Mouse (Mus musculus): Measurements from ENCODE around the gene Ppp6r2. TPM values are rescaled to one million over a fixed set of nuclear protein-coding genes. Genes with fewer than 3 reads are reported as not detected.

Ppp6r2 gene
- polyA plus RNA-seq, 1 experiment from 2014 or later = 16.4 TPM

- no peak overlapping the region for H3K4me3 ChIP-seq (ENCODE audit: low read depth, low read length)
- H3K27me3 ChIP-seq (ENCODE audit: control insufficient read depth, insufficient read depth, low read depth, low read length) = no peaks in the 10 kb centered on the region
- no peak overlapping the region for H3K9ac ChIP-seq (ENCODE audit: low read depth, low read length)
- H3K27ac ChIP-seq (ENCODE audit: low read length) = no peak overlapping the region
- H3K4me2 ChIP-seq (ENCODE audit: low read depth, low read length) = no peak overlapping the region
- H3K36me3 ChIP-seq (ENCODE audit: control insufficient read depth, insufficient read depth) = peaks cover 13% of the 10 kb centered on the region
- 81% methylated on average over 5 of the region's 5 CpGs for WGBS (ENCODE audit: insufficient replicate concordance)
- H3K9me3 ChIP-seq (replicated peaks; ENCODE audit: control insufficient read depth, low read length) = no peaks in the 10 kb centered on the region
- H3K4me1 ChIP-seq (ENCODE audit: control insufficient read depth, low read depth, low read length) = no peaks in the 10 kb centered on the region
- no peak for ATAC-seq (ENCODE audit: low read depth)
These were observed 53.1 kb downstream of the Ppp6r2 start for GRCm38 (mm10) chr15:89264485-89264884.

- no peak overlapping the region for H3K4me2 ChIP-seq (ENCODE audit: low read depth, low read length)
- H3K9me3 ChIP-seq (replicated peaks; ENCODE audit: control insufficient read depth, low read length) = no peaks in the 10 kb centered on the region
- H3K9ac ChIP-seq (ENCODE audit: low read depth, low read length) = no peak overlapping the region
- peaks cover 30% of the 10 kb centered on the region for H3K36me3 ChIP-seq (ENCODE audit: control insufficient read depth, insufficient read depth)
- WGBS (ENCODE audit: insufficient replicate concordance) = 87% methylated on average over 3 of the region's 3 CpGs
- no peaks in the 10 kb centered on the region for H3K27me3 ChIP-seq (ENCODE audit: control insufficient read depth, insufficient read depth, low read depth, low read length)
- no peak for ATAC-seq (ENCODE audit: low read depth)
- H3K27ac ChIP-seq (ENCODE audit: low read length) = no peak overlapping the region
- no peak overlapping the region for H3K4me3 ChIP-seq (ENCODE audit: low read depth, low read length)
- H3K4me1 ChIP-seq (ENCODE audit: control insufficient read depth, low read depth, low read length) = no peaks in the 10 kb centered on the region
These were observed 64.1 kb downstream of the Ppp6r2 start for GRCm38 (mm10) chr15:89275497-89275896.

- peaks cover 43% of the 10 kb centered on the region for H3K36me3 ChIP-seq (ENCODE audit: control insufficient read depth, insufficient read depth)
- H3K4me3 ChIP-seq (ENCODE audit: low read depth, low read length) = no peak overlapping the region
- H3K4me2 ChIP-seq (ENCODE audit: low read depth, low read length) = no peak overlapping the region
- H3K27ac ChIP-seq (ENCODE audit: low read length) = no peak overlapping the region
- no peaks in the 10 kb centered on the region for H3K4me1 ChIP-seq (ENCODE audit: control insufficient read depth, low read depth, low read length)
- H3K27me3 ChIP-seq (ENCODE audit: control insufficient read depth, insufficient read depth, low read depth, low read length) = no peaks in the 10 kb centered on the region
- 84% methylated on average over 4 of the region's 4 CpGs for WGBS (ENCODE audit: insufficient replicate concordance)
- no peak overlapping the region for H3K9ac ChIP-seq (ENCODE audit: low read depth, low read length)
- H3K9me3 ChIP-seq (replicated peaks; ENCODE audit: control insufficient read depth, low read length) = no peaks in the 10 kb centered on the region
- ATAC-seq (ENCODE audit: low read depth) = no peak
These were observed 66.0 kb downstream of the Ppp6r2 start for GRCm38 (mm10) chr15:89277366-89277765.

DNA sequence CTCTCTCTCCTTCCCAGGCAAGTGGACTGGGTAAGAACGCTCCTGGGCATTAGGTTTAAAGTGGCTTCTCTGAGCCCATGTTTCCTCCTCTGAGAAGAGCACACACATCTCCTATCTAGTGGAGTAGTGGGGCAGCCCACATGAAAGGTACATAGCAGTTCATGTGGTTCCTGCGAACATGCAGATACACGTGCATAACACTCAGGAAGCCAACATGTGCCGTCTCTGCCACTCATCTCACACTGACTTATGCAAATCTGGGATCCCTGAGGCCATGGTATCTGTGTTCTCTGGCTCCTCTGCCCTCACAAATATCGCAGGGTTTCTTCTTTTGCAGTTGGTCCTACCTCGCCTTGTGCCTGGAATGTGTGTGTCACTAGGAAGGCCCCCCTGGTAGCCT lies 71.2 kb downstream of the Ppp6r2 start:
- Histone ChIP-seq H3K4me1 (ENCODE audit: control insufficient read depth, low read depth, low read length) (peaks cover 28% of the 10 kb centered on the region), H3K9ac (ENCODE audit: low read depth, low read length) (no peak overlapping the region), H3K9me3 (replicated peaks; ENCODE audit: control insufficient read depth, low read length) (no peaks in the 10 kb centered on the region), H3K4me3 (ENCODE audit: low read depth, low read length) (no peak overlapping the region), H3K36me3 (ENCODE audit: control insufficient read depth, insufficient read depth) (peaks cover 40% of the 10 kb centered on the region), H3K27me3 (ENCODE audit: control insufficient read depth, insufficient read depth, low read depth, low read length) (no peaks in the 10 kb centered on the region), H3K4me2 (ENCODE audit: low read depth, low read length) (no peak overlapping the region), H3K27ac (ENCODE audit: low read length) (no peak overlapping the region)
- ATAC-seq (ENCODE audit: low read depth) = no peak
- 79% methylated on average over 6 of the region's 6 CpGs for whole genome bisulfite sequencing (ENCODE audit: insufficient replicate concordance)

GRCm38 (mm10) chr15:89284094-89284493 lies 72.7 kb downstream of the Ppp6r2 start:
- no peak overlapping the region for H3K4me2 ChIP-seq (ENCODE audit: low read depth, low read length)
- H3K27ac ChIP-seq (ENCODE audit: low read length) = peak overlapping the region; percentile 46
- peaks cover 28% of the 10 kb centered on the region for H3K4me1 ChIP-seq (ENCODE audit: control insufficient read depth, low read depth, low read length)
- H3K36me3 ChIP-seq (ENCODE audit: control insufficient read depth, insufficient read depth) = peaks cover 47% of the 10 kb centered on the region
- H3K9ac ChIP-seq (ENCODE audit: low read depth, low read length) = no peak overlapping the region; the same call in 1 of the 2 replicates
- 78% methylated on average over 2 of the region's 2 CpGs for WGBS (ENCODE audit: insufficient replicate concordance)
- H3K9me3 ChIP-seq (replicated peaks; ENCODE audit: control insufficient read depth, low read length) = no peaks in the 10 kb centered on the region
- no peak for ATAC-seq (ENCODE audit: low read depth)
- H3K27me3 ChIP-seq (ENCODE audit: control insufficient read depth, insufficient read depth, low read depth, low read length) = no peaks in the 10 kb centered on the region
- H3K4me3 ChIP-seq (ENCODE audit: low read depth, low read length) = no peak overlapping the region

DNA sequence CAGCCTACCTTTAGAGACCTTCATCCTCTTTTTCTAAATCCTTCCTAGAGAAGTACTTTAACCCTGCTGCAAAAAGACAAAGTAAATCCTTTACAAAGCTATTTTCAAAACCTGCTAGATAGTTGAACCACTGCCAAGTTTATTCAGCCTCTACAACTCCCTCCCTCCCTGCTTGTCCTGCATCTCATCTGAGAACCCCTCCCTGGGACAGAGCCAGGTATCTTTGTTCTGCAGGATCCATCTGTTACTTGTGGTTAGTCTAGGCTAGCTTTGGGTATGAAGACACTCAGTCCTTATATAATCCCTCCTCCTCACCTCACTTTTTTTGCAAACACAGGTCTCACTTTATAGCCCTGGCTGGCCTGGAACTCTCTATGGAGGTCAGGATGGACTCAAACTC lies 73.7 kb downstream of the Ppp6r2 start:
- Histone ChIP-seq H3K4me3 (ENCODE audit: low read depth, low read length) (no peak overlapping the region), H3K4me2 (ENCODE audit: low read depth, low read length) (peak overlapping the region; percentile 53), H3K27ac (ENCODE audit: low read length) (peak overlapping the region; percentile 87), H3K4me1 (ENCODE audit: control insufficient read depth, low read depth, low read length) (peaks cover 28% of the 10 kb centered on the region), H3K27me3 (ENCODE audit: control insufficient read depth, insufficient read depth, low read depth, low read length) (no peaks in the 10 kb centered on the region), H3K9ac (ENCODE audit: low read depth, low read length) (no peak overlapping the region), H3K36me3 (ENCODE audit: control insufficient read depth, insufficient read depth) (peaks cover 42% of the 10 kb centered on the region), H3K9me3 (replicated peaks; ENCODE audit: control insufficient read depth, low read length) (no peaks in the 10 kb centered on the region)
- peak; percentile 81 for ATAC-seq (ENCODE audit: low read depth)

DNA sequence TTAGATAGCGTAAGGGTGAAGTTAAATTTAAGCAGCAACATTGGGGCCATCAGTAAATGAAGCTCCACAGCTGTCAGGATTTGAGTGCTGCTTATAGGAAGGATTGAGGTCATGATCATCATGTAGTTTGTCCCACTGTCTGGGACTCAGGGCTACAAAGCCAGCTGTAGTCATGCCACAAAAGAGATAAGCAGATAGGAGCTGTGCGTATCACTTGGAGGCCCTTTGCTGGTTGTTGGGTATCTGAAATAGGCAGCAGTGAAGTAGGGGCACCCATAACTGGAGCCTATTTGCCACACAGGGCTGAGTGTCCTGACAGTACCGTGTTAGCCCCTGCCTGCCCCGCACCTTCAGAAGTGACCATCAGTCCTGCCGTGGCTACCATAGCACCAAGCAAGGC lies 74.1 kb downstream of the Ppp6r2 start:
- H3K27me3 ChIP-seq (ENCODE audit: control insufficient read depth, insufficient read depth, low read depth, low read length) = no peaks in the 10 kb centered on the region
- peak overlapping the region; percentile 29 for H3K4me3 ChIP-seq (ENCODE audit: low read depth, low read length)
- peaks cover 37% of the 10 kb centered on the region for H3K36me3 ChIP-seq (ENCODE audit: control insufficient read depth, insufficient read depth)
- 42% methylated on average over 5 of the region's 5 CpGs for WGBS (ENCODE audit: insufficient replicate concordance)
- ATAC-seq (ENCODE audit: low read depth) = peak; percentile 91
- H3K9me3 ChIP-seq (replicated peaks; ENCODE audit: control insufficient read depth, low read length) = no peaks in the 10 kb centered on the region
- peak overlapping the region; percentile 87 for H3K27ac ChIP-seq (ENCODE audit: low read length)
- H3K4me1 ChIP-seq (ENCODE audit: control insufficient read depth, low read depth, low read length) = peaks cover 28% of the 10 kb centered on the region
- H3K9ac ChIP-seq (ENCODE audit: low read depth, low read length) = peak overlapping the region; percentile 50
- H3K4me2 ChIP-seq (ENCODE audit: low read depth, low read length) = peak overlapping the region; percentile 53

GRCm38 (mm10) chr15:89286114-89286513 lies 74.8 kb downstream of the Ppp6r2 start:
- Histone ChIP-seq H3K27ac (ENCODE audit: low read length) (peak overlapping the region; percentile 87), H3K27me3 (ENCODE audit: control insufficient read depth, insufficient read depth, low read depth, low read length) (no peaks in the 10 kb centered on the region), H3K9me3 (replicated peaks; ENCODE audit: control insufficient read depth, low read length) (no peaks in the 10 kb centered on the region), H3K9ac (ENCODE audit: low read depth, low read length) (peak overlapping the region; percentile 50), H3K4me2 (ENCODE audit: low read depth, low read length) (peak overlapping the region; percentile 53), H3K36me3 (ENCODE audit: control insufficient read depth, insufficient read depth) (peaks cover 32% of the 10 kb centered on the region), H3K4me1 (ENCODE audit: control insufficient read depth, low read depth, low read length) (peaks cover 28% of the 10 kb centered on the region), H3K4me3 (ENCODE audit: low read depth, low read length) (peak overlapping the region; percentile 29)
- 51% methylated on average over 7 of the region's 7 CpGs for WGBS (ENCODE audit: insufficient replicate concordance)
- ATAC-seq (ENCODE audit: low read depth) = no peak

DNA sequence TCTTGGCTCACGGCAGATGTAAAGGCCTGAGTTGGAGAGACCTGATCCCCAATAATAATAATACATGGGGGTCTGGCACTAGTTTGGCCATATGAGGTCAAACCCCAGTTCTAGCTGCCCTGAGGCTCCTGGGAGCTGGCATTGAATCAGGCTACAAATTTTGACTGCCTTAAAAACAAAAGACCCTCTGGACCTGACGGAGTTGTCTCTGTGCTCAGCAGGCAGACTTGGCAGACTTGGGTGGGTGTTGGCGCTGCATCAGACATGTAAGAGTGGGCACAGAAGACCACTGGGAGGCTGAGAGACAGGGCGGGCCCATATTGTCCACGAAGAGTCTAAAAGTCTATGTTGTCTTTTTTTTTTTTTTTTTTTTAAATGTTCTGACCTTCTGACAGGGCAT lies 75.2 kb downstream of the Ppp6r2 start:
- H3K36me3 ChIP-seq (ENCODE audit: control insufficient read depth, insufficient read depth) = peaks cover 29% of the 10 kb centered on the region
- no peak overlapping the region for H3K9ac ChIP-seq (ENCODE audit: low read depth, low read length)
- ATAC-seq (ENCODE audit: low read depth) = no peak

More for the DNA sequence above, 75.2 kb downstream of the Ppp6r2 start:
- no peak overlapping the region for H3K27ac ChIP-seq (ENCODE audit: low read length)
- no peak overlapping the region for H3K4me2 ChIP-seq (ENCODE audit: low read depth, low read length)
- 77% methylated on average over 5 of the region's 5 CpGs for WGBS (ENCODE audit: insufficient replicate concordance)
- H3K9me3 ChIP-seq (replicated peaks; ENCODE audit: control insufficient read depth, low read length) = no peaks in the 10 kb centered on the region
- H3K4me1 ChIP-seq (ENCODE audit: control insufficient read depth, low read depth, low read length) = peaks cover 31% of the 10 kb centered on the region
- H3K4me3 ChIP-seq (ENCODE audit: low read depth, low read length) = no peak overlapping the region; the same call in 1 of the 2 replicates
- no peaks in the 10 kb centered on the region for H3K27me3 ChIP-seq (ENCODE audit: control insufficient read depth, insufficient read depth, low read depth, low read length)
